Mouse (Mus musculus) spleen, adult 12 weeks (tissue): Measurements from ENCODE around the gene Iqsec2.

Source experiments
- DNase-seq: peaks from one replicate; pipeline ENCODE4 v3.0.0; 2022; ENCODE audit warnings: low spot score

Iqsec2 gene

DNA sequence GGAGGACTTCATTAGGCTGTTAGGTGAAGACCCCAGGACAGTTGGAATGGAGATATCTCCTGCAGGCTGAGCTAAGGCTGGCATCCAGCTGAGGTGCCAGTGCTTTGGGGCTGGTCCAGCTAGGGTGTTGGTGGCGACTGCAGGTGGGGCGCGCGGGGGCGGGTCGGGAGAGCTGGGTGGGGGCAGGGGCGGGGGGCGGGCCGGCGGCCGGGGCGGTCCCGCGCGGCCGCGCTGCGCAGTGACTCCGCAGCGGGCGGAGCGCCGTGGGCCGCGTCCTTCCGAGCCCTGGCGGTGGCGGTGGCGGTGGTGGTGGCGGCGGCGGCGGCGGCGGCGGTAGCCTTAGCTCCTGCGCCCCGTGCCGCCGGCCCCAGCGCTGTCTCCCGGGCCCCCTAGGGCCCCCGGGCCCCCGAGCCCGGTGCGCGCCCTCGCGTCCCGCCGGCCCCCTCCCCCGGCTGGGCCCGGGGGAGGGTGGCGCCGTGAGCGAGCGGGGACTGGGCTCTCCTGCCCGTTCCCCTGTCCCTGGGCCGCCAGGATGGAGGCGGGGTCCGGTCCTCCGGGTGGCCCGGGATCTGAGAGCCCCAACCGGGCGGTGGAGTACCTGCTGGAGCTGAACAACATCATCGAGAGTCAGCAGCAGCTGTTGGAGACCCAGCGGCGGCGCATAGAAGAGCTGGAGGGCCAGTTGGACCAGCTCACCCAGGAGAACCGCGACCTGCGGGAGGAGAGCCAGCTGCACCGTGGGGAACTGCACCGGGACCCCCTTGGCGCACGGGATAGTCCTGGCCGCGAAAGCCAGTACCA, at the start of gene Iqsec2:
Iqsec2 (plus strand) TSS at position 328 of the 801 bp plus-strand sequence.
- no peak for DNase-seq

DNA sequence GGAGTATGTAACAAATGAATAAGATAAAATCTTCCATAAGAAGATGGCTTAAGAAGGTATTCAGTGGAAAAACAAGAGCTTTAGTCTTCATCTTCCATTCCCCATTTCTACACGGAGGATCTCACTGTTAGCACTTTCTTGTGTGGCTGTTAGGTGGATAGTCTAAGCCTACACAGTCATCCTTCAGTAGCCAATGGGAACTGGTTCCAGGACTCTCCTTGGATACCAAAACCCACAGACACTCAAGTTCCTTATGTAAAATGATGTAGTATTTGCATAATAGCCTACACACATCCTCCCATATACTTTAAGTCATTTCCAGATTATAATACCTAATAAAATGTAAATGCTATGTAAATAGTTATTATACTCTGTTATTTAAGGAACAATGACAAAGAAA, 46.5 kb upstream of the Iqsec2 start:
- DNase-seq = no peak

DNA sequence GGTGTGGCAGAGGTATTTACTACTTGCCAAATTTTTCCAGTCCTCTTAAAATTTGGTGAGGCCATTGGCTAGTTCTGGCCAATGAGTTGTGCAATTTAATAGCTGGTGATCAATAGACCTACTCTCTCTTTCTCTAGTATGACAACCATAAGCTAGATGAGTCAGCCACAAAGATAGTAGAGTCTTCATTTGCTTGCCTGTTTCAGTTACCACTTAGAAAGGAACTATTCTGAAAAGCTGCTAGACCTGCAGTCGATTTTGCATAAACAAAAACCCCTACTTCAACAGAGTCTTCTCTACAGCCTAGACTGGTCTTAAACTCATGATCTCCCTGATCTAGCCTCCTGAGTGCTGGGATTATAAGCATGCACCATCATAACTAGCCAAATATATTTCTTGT, 22.4 kb upstream of the Iqsec2 start:
- no peak for DNase-seq

DNA sequence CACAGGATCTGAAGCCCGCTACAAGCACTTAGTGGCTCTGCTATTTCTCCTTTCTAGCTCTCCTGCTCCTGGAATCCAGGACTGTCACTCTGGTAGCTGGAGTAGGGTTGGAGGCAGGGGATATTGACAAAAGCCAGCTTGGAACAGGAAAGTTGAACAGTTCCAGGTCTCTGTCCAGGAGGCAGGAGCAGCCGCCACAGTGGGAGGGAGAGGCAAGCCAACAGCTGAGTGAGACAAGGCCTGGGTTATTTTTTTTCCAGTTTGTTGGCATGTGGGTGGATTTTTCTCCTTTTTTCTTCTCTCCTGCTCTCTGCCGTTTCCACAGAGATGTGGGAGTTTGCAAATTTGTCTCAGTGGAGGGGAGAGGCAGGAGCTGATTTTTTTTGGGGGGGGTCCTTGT, 13.3 kb upstream of the Iqsec2 start:
- no peak for DNase-seq

DNA sequence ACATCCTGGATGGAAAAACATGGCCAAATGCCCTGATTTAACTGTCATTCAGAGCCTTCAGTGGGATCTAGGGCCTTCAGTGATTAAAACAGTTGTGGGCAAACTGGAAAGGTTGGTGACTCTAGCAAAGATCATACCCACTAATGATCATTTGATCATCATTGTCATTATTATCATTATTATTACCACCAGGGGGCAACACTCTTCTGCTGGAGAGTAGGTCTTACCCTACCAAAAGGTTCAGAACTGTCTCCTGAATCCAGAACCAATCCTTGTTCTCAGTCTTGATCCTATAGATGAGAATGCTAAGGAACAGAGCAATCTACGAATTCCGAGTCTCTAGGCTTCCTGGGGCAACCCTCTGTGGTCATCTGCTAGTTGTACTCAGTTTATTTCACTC, 12.0 kb upstream of the Iqsec2 start:
- DNase-seq = no peak

DNA sequence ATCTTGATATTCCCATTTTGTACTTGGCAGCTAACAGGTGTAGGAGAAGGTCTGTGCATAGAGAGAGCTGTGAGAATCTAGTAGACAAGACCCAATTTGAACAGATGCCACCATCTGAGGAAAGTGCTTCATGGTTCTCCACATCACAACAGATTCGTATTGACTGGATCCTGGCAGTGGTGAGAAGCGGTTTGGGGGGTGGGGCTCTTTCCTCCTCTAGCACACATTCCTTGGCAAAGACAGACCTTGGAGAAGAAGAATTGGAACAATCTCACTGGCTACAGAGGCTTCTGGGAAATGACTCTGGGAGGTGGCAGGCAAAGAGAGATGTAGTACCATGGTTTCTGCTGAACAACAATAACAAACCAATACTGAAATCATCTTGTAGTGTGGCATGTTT, 8.9 kb upstream of the Iqsec2 start:
- no peak for DNase-seq

DNA sequence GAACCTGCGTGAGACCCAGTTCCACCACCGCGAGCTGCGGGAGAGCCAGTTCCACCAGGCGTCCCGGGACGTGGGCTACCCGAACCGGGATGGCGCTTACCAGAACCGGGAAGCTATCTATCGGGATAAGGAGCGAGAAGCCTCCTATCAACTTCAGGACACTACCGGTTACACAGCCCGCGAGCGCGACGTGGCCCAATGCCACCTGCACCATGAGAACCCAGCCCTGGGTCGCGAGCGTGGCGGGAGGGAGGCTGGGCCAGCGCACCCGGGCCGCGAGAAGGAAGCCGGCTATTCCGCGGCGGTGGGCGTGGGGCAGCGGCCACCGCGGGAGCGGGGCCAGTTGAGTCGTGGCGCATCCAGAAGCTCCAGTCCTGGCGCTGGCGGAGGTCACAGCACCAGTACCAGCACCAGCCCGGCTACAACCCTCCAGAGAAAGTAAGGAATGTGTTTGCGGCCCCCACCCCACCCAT, 710 bp downstream of the Iqsec2 start:
- no peak for DNase-seq

DNA sequence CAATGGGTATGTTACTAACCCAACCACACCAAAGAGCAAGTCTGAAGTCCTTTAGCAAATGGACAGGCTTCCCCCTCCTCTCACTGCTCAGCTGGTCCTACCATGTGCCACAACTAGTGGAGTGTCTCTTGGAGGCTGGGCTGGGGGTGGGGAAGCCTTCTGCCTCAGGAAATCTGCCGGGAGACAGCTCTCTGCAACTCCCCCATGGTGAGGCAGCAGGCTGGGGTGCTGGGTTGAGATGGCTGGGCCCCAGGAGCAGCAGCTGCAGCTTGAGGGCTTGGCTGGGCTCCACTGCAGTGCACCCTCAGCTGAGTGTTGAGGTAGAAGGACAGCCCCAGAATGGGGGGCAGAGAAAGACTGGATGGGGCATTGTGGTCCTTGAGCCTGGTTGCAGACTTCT, 2.1 kb downstream of the Iqsec2 start:
- no peak for DNase-seq

DNA sequence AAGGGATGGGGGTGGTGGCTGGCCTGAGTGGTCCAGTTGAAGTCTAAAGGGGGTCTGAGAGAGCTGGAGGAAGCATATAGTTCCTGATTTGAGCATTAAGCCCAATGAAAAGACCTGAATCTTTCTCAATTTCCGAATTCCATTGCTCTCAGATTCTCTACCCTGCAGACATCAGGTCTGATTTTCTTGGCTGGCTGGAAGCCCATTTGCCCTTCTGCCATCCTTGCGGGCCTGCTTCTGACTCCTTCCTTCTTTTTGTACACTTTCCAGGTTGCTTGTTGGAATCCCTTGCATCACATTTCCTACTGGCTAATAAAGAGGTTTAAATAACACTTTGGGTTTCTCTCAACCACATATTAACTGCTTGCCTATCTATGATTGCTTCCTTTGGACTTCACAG, 2.6 kb downstream of the Iqsec2 start:
- no peak for DNase-seq

DNA sequence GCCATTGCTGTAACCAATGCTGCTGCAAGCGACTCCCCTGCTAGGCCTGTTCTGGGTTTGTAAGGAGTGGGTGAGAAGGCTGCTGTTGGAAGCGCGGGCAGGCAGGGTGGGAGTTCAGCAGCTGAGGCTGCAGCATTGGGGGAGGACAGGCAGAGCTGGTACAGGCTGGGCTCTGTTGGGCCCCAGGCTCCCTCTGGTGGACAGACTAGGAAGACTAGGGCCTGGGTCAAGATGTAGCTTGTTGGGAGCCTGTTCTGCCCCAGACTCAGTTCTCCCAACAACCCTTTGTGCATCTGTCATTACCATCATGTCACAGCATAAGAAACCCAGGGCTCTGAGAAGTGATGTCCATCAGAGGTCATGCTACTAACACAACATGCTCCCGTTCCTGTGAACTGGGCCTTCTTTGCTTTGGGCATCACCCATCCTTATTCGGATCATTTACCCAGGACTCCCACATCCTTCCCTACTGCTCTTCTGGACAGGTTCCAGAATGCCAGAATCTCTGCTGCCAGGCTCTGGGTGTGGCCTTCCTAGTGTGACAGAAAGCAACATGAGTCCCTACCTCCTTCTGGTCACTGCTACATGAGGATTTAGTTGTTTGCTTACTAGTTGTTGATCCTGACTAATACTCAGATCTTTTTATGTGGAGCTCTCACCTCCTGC, 3.5 kb downstream of the Iqsec2 start:
- peak; percentile 9 for DNase-seq

DNA sequence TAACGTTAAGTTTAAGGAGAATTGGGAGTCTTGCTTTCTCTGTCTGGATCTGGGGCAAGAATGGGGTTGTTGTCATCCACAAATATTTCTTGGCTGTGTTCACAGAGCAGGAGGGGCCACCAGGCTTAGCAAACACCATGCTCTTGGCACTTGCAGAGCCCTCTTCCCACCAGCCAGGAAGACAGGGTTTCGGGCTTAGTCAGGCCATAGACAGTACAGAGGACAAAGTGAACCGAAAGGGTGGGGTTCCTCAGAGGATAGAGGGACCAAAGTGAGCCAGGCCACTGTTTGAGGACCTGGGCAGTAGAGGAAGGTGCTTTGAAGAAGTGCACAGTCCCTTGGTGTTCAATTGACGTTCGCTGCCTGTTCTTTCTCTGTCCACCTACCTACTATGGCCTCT, 4.6 kb downstream of the Iqsec2 start:
- no peak for DNase-seq

DNA sequence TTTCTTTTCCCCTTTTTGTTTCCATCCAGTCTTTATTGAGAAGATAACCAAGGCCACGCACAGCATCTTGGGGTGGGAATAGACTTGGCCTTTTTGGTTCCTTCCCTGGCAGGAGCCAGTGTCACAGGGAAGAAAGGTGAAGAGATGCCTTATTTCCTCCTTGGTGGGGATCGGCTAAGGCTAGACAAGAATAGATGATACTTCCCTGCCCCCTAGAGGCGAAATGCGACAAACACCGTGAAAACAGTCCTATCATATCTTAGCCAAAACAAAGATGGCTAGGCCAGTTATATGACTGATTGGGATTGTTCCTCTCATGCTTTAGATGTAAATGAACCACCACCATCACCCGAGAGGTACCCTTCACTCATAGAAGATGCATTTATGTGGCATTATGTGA, 7.6 kb downstream of the Iqsec2 start:
- no peak for DNase-seq

DNA sequence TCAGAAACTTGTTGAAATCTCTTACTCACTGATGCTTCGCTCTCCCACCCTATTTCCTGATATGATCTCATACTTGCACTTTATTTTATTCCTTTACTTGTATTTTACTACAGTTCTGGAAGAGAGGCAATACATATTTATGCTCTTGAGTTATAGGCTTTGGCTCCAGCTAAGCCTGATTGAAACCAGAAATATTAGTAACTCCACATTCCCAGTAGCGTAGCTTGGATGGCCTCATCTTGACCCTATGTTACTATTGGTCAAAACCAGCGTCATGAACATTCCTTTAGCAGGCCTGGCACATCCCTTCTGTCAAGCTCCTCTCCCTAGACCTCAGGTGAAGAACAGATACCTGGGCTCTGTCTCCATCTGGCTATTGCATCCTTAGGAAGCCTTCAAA, 14.2 kb downstream of the Iqsec2 start:
- DNase-seq = no peak

DNA sequence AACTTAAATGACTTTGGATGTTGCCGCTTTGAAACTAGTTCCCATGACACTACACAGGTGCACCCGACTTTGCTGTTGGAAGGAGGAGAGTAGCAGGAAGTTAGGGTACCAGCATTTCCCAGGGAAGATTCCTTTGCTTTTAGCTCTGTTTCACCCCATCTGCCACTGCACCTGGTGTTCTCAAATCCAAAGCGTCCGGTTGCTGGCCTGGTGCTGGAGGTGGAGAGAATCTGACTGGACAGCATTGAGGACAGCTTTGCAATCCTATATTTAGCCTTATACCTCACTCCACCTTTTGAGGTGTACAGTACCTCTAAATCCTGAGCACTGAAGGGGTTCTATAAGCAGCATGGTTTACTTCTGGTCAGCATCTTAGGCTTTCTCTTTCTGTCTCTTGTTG, 17.3 kb downstream of the Iqsec2 start:
- DNase-seq = no peak

DNA sequence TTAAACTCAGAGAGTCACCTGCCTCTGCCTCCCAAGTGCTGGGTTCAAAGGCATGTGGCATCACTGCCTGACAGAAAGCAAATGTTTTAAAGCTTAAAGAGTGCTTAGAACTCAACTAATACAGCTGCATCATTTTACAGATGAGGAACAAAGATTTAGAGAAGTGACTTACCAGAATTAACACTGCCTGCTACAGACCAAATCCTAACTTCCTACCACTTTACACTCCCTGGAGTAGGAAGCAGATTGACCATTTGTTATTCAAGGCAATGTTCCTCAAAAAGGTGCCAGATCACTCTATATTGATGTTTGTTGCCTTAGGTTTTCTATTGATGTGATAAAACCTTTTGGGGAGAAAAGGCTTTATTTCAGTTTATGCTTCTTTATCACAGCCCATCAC, 20.0 kb downstream of the Iqsec2 start:
- DNase-seq = no peak

DNA sequence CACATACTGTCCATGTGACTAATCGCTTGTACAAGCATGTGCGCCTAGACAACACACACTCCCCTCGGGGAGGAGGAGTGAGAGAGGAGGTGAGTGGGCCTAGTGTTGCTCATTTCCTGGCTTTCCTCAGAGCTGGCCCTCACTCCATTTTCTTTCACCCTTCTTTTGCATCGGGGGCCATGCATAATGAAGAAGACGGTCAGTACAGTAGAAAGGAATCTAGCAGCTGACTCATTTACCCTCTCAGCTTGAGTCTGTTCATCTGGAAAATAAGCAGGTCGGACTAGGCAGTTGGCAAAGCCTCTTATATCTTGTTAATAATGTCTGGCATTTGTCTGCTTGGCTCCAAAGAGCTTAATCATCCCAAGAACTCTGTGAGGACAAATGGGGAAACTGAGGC, 22.1 kb downstream of the Iqsec2 start:
- DNase-seq = no peak

DNA sequence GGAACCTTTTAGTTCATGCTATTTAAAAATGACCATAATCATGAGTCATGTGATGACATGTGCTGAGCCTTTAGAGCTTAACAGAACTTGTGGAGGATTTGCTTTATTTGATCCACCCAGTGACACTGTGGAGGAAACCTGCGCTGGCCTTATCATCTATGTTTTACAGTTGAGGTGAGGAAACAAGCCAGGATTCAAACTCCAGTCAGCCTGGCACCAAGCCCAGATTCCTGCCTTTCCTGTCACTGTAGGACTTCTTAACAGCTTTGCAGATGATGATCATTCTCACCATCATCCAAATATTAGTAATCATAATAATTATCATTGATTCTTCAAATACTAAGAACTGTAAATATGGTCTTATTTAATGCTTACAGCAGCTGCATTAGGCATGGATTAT, 24.5 kb downstream of the Iqsec2 start:
- no peak for DNase-seq

DNA sequence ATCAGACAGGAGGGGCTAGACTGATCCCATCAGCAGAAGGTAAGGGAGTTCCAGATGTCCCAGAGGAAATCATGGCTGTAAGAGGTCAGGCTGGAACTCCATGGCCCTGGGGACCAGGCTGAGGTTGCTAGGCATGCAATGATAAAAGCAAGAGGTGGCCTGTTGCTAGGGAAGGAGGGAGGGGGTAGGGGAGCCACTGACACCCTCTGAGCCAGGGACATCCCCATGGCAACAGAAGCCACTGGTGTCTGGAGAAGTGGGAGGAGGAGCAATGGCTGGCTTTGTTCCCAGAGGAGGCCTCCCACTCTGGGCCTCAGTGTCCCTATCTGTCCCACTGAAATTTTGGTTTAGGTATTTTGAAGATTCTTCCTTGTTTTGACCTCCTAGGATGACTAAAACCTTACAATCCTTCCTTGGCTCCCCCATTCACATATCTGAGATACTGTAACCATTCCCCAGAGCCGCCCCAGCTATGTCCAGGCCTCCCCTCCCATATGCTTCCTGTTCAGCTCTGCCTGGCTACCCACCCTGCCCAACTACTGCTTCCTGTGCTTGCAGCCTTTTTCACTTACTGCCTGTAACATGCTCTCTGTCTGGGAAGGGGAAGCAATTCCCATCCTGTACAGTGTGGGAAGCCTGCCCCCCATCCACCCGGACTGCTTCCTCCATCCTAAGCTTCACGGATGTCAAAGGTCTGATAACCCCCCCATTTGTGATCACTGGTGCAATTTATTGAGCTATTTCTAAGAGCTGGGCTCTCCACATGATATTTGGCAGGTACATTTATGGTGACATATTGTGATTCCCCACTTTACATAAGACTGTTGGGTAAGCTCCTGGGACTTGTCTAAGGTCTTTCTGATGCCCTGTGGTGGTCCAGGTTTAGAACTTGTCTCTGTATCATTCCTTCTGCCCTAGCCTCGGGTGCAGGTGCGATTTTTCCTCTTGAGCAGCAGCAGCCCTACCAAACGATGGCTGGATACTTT, 27.3 kb downstream of the Iqsec2 start:
- DNase-seq = no peak

DNA sequence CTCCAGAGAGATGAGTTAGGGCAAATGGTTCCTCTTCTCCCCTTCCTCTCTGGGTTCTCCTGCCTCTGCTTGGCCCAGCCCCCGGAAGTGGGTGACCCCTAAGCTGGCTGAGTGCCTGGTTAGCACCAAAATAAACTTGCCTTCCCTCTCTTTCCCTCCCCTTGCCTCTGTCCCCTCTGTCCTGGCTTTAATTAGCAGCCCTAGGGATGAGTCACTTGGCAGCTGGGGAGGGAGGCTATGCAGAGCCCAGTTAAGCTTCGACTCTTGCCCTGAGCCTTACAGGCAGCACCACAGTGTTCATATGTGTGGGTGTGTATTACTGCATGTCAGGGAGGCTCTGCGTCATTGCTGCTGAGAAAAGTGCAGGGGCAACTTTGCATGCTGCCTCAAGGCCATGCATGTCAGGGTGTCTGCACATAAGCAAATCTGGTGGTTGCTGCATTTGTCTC, 28.4 kb downstream of the Iqsec2 start:
- no peak for DNase-seq

DNA sequence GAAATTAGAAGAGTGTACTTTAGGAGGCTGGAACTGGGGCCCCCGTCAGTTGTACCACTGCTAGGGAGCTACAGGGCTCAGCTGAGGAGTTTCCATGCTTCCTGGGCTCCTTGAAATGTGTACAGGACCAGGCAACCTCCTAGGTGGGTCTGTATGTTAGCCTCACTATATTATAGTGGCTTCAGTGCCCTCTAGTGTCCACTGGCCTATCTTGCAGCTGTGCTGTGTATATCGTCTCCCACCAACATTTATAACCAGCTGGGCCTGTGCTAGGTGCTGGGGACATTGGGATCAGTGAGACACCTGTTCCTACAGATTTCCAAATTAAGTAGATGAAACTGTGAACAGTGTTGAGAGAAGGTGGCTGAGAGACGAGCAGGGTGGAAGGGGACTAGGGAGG, 31.2 kb downstream of the Iqsec2 start:
- DNase-seq = no peak

DNA sequence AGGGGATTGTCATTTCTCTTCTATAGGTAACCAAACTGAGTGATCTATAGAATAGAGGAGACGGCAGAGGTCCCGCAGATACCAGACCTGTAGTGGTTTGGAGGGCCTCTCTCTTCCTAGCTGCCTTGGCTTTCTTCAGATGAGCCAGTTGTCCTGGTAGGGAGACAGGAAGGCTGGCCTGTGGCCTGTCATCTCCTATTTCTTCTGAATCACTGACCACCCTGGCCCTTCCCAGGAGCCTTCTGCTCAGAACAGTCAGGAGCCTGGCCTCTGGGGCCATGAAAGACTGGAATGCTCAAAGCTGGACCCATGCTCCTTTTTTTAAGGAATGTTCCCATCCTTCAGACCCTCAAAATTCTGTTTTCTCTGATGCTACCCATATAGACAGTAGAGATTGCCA, 33.8 kb downstream of the Iqsec2 start:
- no peak for DNase-seq

DNA sequence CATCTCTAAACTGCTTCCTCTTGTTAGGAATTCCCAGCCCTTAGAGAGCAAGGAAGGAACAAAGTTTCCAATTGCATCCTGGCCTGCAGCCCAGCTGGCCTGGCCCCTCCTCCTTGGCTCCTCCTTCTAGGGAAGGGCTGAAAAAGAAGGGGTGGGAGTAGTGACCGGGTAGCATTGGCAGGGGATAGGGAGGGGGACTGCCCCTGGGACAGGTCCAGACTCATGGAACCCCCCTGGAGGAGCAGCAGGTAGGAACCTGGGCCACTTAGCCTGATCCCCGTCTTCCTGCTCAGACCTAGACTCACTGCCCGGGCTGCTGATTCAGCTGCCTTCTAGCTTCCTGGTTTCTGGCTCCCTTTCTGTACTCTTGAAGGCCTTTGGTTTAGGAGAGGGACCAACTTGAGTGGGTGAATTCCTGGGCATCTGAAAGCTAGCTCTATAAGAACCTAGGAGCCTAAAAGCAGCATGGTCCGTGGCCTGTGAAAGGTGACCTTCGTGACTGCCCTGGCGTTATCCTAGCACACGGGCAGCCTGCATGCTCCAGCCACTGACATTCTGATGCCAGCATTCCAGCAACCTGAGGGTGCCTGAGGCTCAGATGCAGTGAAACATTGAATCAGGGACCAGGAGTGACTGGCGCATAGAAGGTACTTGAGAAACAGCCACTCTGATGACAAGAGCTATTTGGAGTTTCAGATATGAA, 34.9 kb downstream of the Iqsec2 start:
- DNase-seq = no peak
